Mouse (Mus musculus): Measurements from ENCODE around the gene Gm9040. TPM values are rescaled to one million over a fixed set of nuclear protein-coding genes. Genes with fewer than 3 reads are reported as not detected.
"Not testable (repeated sequence)": the region's sequence is repeated elsewhere in the genome, so short reads cannot be mapped to it uniquely, and the experiment has no call there.

Gene Gm9040
- polyA plus RNA-seq, 1 experiment from 2014 or later = not detected

GRCm38 (mm10) chr10:118278069-118278468 is 48.7 kb downstream of the Gm9040 start:
- WGBS = no CpG with 5 or more reads among the region's 4 CpGs
- not testable (repeated sequence) for H3K4me1 ChIP-seq (replicated peaks); H3K4me3 ChIP-seq (replicated peaks); H3K9me3 ChIP-seq; H3K9ac ChIP-seq; ATAC-seq; H3K4me2 ChIP-seq (replicated peaks); H3K27ac ChIP-seq; H3K36me3 ChIP-seq; H3K27me3 ChIP-seq (replicated peaks)

Other genes starting within 250 kb of the Gm9040 start
- gene Mdm1, start 185.2 kb downstream of the Gm9040 start, polyA plus RNA-seq (2015; fragmentation: Nextera tagmentation; extraction: Ambion mirVana) = 17.2 and 19.6 TPM in 2 replicates
- gene Il22, start 122.0 kb downstream of the Gm9040 start, polyA plus RNA-seq (2015; fragmentation: Nextera tagmentation; extraction: Ambion mirVana) = not detected in 2 replicates
- gene Gm32717, start 86.2 kb downstream of the Gm9040 start, polyA plus RNA-seq (2015; fragmentation: Nextera tagmentation; extraction: Ambion mirVana) = not detected in 2 replicates
- not detected in 2 replicates for gene Gm32802, start 68.3 kb downstream of the Gm9040 start, polyA plus RNA-seq (2015; fragmentation: Nextera tagmentation; extraction: Ambion mirVana)
- not detected in 2 replicates for gene Iltifb, start 31.9 kb downstream of the Gm9040 start, polyA plus RNA-seq (2015; fragmentation: Nextera tagmentation; extraction: Ambion mirVana)
- not detected in 2 replicates for gene Gm9044, start 5.4 kb upstream of the Gm9040 start, polyA plus RNA-seq (2015; fragmentation: Nextera tagmentation; extraction: Ambion mirVana)
- not detected in 2 replicates for gene Gm9045, start 10.9 kb upstream of the Gm9040 start, polyA plus RNA-seq (2015; fragmentation: Nextera tagmentation; extraction: Ambion mirVana)
- not detected in 2 replicates for gene Gm9046, start 16.3 kb upstream of the Gm9040 start, polyA plus RNA-seq (2015; fragmentation: Nextera tagmentation; extraction: Ambion mirVana)
- gene Gm9048, start 21.7 kb upstream of the Gm9040 start, polyA plus RNA-seq (2015; fragmentation: Nextera tagmentation; extraction: Ambion mirVana) = not detected in 2 replicates
- gene Gm9049, start 27.1 kb upstream of the Gm9040 start, polyA plus RNA-seq (2015; fragmentation: Nextera tagmentation; extraction: Ambion mirVana) = not detected in 2 replicates
- gene Ifng, start 114.1 kb upstream of the Gm9040 start, polyA plus RNA-seq (2015; fragmentation: Nextera tagmentation; extraction: Ambion mirVana) = not detected in 2 replicates

Data from intestine, embryonic 15.5 days (tissue).